Mouse (Mus musculus) cerebellum, postnatal 14 days (tissue): ENCODE results near the gene Cadm3.
"Not testable (repeated sequence)": the region's sequence is repeated elsewhere in the genome, so short reads cannot be mapped to it uniquely, and the experiment has no call there.

Experiments
- DNase-seq, 2 experiments: peaks; one replicate each; pipeline ENCODE4 v3.0.0; 2021; ENCODE audit warnings: mixed read lengths in 2 of 2

Gene Cadm3

DNA sequence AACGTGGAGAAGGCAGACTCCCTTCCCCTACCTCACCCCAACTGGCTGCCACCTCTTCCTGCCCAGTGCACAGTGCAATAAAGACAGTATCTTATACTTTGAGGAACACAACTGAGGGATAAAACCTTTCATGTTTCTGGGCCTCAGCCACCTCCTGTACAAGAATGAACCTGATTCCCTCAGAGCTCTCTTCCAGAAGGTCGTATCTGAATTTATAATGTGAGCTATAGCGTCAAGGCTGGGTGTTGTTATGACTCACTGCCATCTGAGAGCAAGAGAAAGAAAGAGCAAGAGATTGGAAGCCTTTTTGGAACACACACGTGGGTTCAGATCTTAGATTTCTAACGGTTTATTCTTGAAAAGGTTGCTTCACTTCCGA, 45.3 kb downstream of the Cadm3 start:
- DNase-seq: no peak

DNA sequence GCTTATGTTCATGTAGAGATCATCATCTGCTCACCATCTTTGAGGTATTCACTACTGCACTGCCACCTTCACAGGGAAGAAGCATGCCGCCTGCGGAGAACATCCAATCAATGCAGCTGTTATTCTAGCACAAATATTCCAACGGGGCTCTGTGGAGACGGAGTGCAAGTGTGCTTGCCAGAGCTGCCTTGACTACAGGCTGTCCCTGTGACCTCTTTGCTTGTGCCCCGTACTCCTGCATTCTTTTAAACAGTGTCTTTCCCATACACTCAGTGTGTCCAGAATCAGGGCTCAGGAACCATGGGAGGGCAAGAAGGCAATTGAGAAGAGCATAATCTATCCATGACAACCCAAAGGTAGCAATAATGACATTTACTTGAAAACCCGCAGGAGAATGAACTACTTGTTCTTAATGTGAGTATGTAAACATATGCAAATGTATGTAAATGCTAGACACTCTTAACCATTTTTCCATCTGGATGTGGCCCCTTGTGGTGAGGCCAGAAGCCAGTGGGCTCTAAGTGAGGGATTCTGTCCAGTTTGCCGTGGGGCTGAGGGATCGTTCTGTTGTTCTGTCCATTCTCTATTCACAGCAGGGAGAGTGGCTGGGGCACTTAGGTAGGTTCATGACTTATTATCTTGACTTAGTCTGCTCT, 45.8 kb downstream of the Cadm3 start:
- DNase-seq: no peak

DNA sequence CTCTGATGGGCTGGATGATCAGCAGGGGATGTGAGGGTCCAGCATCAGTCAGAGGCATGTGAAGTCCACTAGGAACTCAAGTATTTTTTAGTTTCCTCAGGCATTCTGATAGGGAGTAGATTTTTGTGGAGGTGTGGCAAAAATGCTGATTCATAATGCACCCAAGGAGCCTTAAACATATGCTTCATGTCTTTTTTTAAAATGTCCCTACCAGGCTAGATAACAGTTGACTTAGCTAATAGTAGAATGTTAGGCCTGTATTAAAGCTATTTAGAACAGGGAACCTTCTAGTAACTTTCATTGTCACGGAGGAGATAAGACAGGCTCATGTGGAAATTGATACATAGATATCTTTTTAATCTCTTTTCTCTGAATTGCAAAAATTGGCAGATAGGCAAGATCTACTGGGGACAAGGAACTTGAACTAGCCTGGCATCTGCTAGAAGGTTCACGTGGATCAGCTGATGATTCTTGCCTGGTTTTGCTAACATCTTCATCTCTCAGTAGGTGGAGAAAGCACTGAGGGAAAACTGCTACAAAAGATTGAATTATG, 49.5 kb downstream of the Cadm3 start:
- DNase-seq: no peak

DNA sequence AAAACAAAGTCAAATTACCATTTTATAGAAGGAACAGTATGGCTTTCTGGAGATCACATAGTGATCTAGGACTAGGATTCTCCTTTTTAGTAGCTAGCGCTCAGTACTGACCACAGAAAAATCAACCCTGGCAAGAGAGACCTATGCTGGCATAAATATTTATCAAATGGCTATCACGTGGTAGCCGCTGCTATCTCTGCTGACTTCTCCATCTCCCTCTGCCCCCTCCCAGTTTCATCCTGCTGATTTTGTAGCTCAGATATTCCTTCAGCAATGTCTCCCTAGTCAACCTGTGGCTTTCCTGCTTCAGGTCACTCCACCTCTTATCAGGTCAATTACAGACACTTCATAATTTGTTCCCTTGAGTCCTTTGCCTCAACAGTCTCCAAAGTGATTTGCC, 51.8 kb downstream of the Cadm3 start:
- DNase-seq: no peak

DNA sequence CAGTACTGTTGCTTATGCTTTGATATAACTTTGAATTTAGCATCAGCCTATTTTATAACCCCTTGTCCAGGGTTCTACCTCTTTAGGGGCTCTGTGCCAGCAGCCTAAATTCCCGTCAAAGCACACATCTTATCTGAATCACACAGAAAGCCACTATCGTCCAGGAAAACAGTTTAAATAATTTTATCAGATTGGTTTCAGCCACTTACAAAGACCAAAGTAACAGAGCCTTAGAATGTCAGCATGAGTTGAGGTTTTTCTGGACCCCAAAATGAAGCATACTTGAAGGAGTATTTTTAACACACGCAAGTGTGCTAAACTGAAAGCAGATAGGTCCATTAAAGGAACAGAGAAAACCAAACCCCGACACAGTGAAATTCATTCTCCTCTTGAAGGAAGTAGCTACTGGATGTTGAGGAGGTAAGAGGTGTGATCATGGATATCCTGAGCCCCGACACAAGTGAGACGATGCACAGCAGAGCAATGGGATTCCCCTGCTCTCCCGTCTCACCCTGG, 53.9 kb downstream of the Cadm3 start:
- not testable (repeated sequence) for DNase-seq

DNA sequence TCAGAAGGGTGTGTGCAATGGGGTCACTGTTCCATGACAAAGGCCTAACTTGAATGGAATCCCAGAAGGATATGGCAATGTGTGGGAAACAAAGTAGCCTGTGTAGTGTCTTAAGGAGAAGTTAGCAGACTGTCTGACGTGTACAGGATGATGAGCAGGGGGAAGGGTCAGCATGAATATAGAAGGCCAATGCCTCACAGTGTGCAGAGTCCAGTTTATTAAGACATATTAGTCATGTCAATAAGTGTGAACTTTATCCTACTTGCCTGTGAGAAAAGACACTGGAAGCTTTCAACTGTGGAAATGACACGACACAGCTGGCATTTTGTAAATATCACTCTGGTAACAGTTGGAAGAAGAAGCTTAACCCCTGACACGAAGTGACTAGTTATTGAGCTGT, 64.7 kb downstream of the Cadm3 start:
- DNase-seq: not testable (repeated sequence)
